Mouse (Mus musculus) heart, embryonic 12.5 days (tissue): ENCODE results near the gene Rps6kb1. TPM values are rescaled to one million over a fixed set of nuclear protein-coding genes. Genes with fewer than 3 reads are reported as not detected.
"Not testable (repeated sequence)": the region's sequence is repeated elsewhere in the genome, so short reads cannot be mapped to it uniquely, and the experiment has no call there.

ENCODE experiments used
- ATAC-seq: fragments of 200-750 bp; cut with Nextera tagmentation; 2 replicates; pipeline ENCODE4 v1.8.0; 2017; ENCODE audit warnings: moderate TSS enrichment, moderate library complexity; ENCODE audit not compliant: insufficient number of reproducible peaks, low FRiP score
- H3K27ac ChIP-seq: fragments of 300-500 bp; sonication (generic); 2 replicates; pipeline ENCODE4 v1.5.1; 2016; ENCODE audit warnings: mild to moderate bottlenecking, moderate library complexity; ENCODE audit not compliant: poor library complexity, severe bottlenecking
- H3K27me3 ChIP-seq: fragments of 300-500 bp; sonication (generic); replicated peaks from 2 replicates; pipeline ENCODE4 v1.6.1; 2016; ENCODE audit warnings: mild to moderate bottlenecking, moderate library complexity
- H3K36me3 ChIP-seq: fragments of 300-500 bp; sonication (generic); 2 replicates; pipeline ENCODE4 v1.6.1; 2016; ENCODE audit warnings: mild to moderate bottlenecking, moderate library complexity
- H3K4me1 ChIP-seq: fragments of 300-500 bp; sonication (generic); replicated peaks from 2 replicates; pipeline ENCODE4 v1.6.1; 2016; ENCODE audit warnings: mild to moderate bottlenecking
- H3K4me2 ChIP-seq: fragments of 300-500 bp; sonication (generic); 2 replicates; pipeline ENCODE4 v1.6.1; 2016; ENCODE audit warnings: mild to moderate bottlenecking, moderate library complexity
- H3K4me3 ChIP-seq: fragments of 300-500 bp; sonication (generic); 2 replicates; pipeline ENCODE4 v1.5.1; 2016; ENCODE audit warnings: mild to moderate bottlenecking
- H3K9ac ChIP-seq: fragments of 300-500 bp; sonication (generic); 2 replicates; pipeline ENCODE4 v1.6.1; 2016; ENCODE audit warnings: mild to moderate bottlenecking, moderate library complexity
- H3K9me3 ChIP-seq: fragments of 300-500 bp; sonication (generic); replicated peaks from 2 replicates; pipeline ENCODE4 v1.6.1; 2016; ENCODE audit warnings: mild to moderate bottlenecking, moderate library complexity
- WGBS: fragments of 180-500 bp; shearing (Covaris S2); methylation state at CpG from one replicate; pipeline ENCODE4 v1.1.7; 2016; 5-methylcytosine and 5-hydroxymethylcytosine counted together
- polyA plus RNA-seq: library from polyadenylated mRNA; unstranded; fragments of >200 nt; fragmentation: Nextera tagmentation; extraction: Ambion mirVana; gene quantifications from 2 replicates; pipeline ENCODE4 v1.2.1, GENCODE M21; 2016

Gene Rps6kb1
- polyA plus RNA-seq, 1 experiment from 2014 or later: 56.8 TPM

- Histone ChIP-seq H3K27me3 (no peaks in the 10 kb centered on the region), H3K9me3 (no peaks in the 10 kb centered on the region), H3K27ac (no peak overlapping the region), H3K4me3 (no peak overlapping the region), H3K4me2 (no peak overlapping the region), H3K9ac (no peak overlapping the region), H3K4me1 (no peaks in the 10 kb centered on the region), H3K36me3 (peaks cover 38% of the 10 kb centered on the region)
- no peak for ATAC-seq
- WGBS: 88% methylated on average over 1 of the region's 1 CpGs
These were observed 47.2 kb downstream of the Rps6kb1 start for GRCm38 (mm10) chr11:86497356-86497755.

- H3K27ac ChIP-seq: no peak overlapping the region
- no peaks in the 10 kb centered on the region for H3K27me3 ChIP-seq
- H3K4me3 ChIP-seq: no peak overlapping the region
- 93% methylated on average over 1 of the region's 1 CpGs for WGBS
- no peak overlapping the region for H3K9ac ChIP-seq
- H3K36me3 ChIP-seq: peaks cover 36% of the 10 kb centered on the region
- no peak overlapping the region for H3K4me2 ChIP-seq
- ATAC-seq: no peak
- peaks cover 4% of the 10 kb centered on the region for H3K4me1 ChIP-seq
- H3K9me3 ChIP-seq: no peaks in the 10 kb centered on the region
These were observed 53.8 kb downstream of the Rps6kb1 start for GRCm38 (mm10) chr11:86490782-86491181.

GRCm38 (mm10) chr11:86484910-86485510 is 59.6 kb downstream of the Rps6kb1 start:
- H3K9ac ChIP-seq: peak overlapping the region; percentile 80
- ATAC-seq: peak; percentile 57; the same call in 1 of the 2 replicates
- H3K9me3 ChIP-seq: no peaks in the 10 kb centered on the region
- WGBS: under 1% methylated on average over 25 of the region's 25 CpGs
- no peaks in the 10 kb centered on the region for H3K27me3 ChIP-seq
- peak overlapping the region; percentile 55 for H3K4me3 ChIP-seq
- H3K4me2 ChIP-seq: peak overlapping the region; percentile 88
- peak overlapping the region; percentile 82 for H3K27ac ChIP-seq
- peaks cover 11% of the 10 kb centered on the region for H3K36me3 ChIP-seq
- H3K4me1 ChIP-seq: peaks cover 8% of the 10 kb centered on the region

GRCm38 (mm10) chr11:86484101-86484868 is 60.3 kb downstream of the Rps6kb1 start, which contains the start of gene Rnft1:
Rnft1 (plus strand) TSS chr11:86484657.
- Histone ChIP-seq H3K4me3 (peak within 1 kb of the TSS; percentile 55), H3K4me1 (peaks cover 8% of the 10 kb centered on the region), H3K36me3 (peaks cover 4% of the 10 kb centered on the region), H3K27ac (peak within 1 kb of the TSS; percentile 90), H3K9me3 (no peaks in the 10 kb centered on the region), H3K9ac (peak within 1 kb of the TSS; percentile 80), H3K27me3 (no peaks in the 10 kb centered on the region), H3K4me2 (peak within 1 kb of the TSS; percentile 88)
- peak; percentile 99 for ATAC-seq
- WGBS: under 1% methylated on average over 68 of the region's 68 CpGs

- H3K36me3 ChIP-seq: no peaks in the 10 kb centered on the region
- H3K4me3 ChIP-seq: no peak overlapping the region
- peak overlapping the region; percentile 2; the same call in 1 of the 2 replicates for H3K27ac ChIP-seq
- H3K27me3 ChIP-seq: no peaks in the 10 kb centered on the region
- H3K9ac ChIP-seq: no peak overlapping the region
- no peak overlapping the region for H3K4me2 ChIP-seq
- no peaks in the 10 kb centered on the region for H3K9me3 ChIP-seq
- no peak for ATAC-seq
- 74% methylated on average over 3 of the region's 3 CpGs for WGBS
- H3K4me1 ChIP-seq: peaks cover 17% of the 10 kb centered on the region; the same call in 1 of the 2 replicates
These were observed 71.0 kb downstream of the Rps6kb1 start for GRCm38 (mm10) chr11:86473576-86473975.

GRCm38 (mm10) chr11:86472771-86473171 is 71.8 kb downstream of the Rps6kb1 start:
- Histone ChIP-seq H3K4me3 (peak overlapping the region; percentile 19; the same call in 1 of the 2 replicates), H3K27ac (peak overlapping the region; percentile 83), H3K4me1 (peaks cover 21% of the 10 kb centered on the region; the same call in 1 of the 2 replicates), H3K9ac (peak overlapping the region; percentile 56; the same call in 1 of the 2 replicates), H3K9me3 (no peaks in the 10 kb centered on the region), H3K4me2 (peak overlapping the region; percentile 54), H3K27me3 (no peaks in the 10 kb centered on the region), H3K36me3 (no peaks in the 10 kb centered on the region)
- 0 out of 2 replicates have a peak, but pooled peaks have one; percentile 51 for ATAC-seq
- WGBS: 11% methylated on average over 7 of the region's 7 CpGs

GRCm38 (mm10) chr11:86471785-86472184 is 72.8 kb downstream of the Rps6kb1 start:
- no peak overlapping the region for H3K9ac ChIP-seq
- H3K4me2 ChIP-seq: no peak overlapping the region
- no peak for ATAC-seq
- WGBS: 54% methylated on average over 6 of the region's 6 CpGs
- H3K27me3 ChIP-seq: no peaks in the 10 kb centered on the region
- H3K9me3 ChIP-seq: no peaks in the 10 kb centered on the region
- H3K4me1 ChIP-seq: peaks cover 21% of the 10 kb centered on the region; the same call in 1 of the 2 replicates
- no peaks in the 10 kb centered on the region for H3K36me3 ChIP-seq
- no peak overlapping the region for H3K4me3 ChIP-seq
- H3K27ac ChIP-seq: no peak overlapping the region

- 59% methylated on average over 4 of the region's 4 CpGs for WGBS
These were observed 75.6 kb downstream of the Rps6kb1 start for GRCm38 (mm10) chr11:86468971-86469370.

GRCm38 (mm10) chr11:86468345-86468744 is 76.3 kb downstream of the Rps6kb1 start:
- Histone ChIP-seq H3K27ac (no peak overlapping the region), H3K9ac (no peak overlapping the region), H3K4me1 (peaks cover 15% of the 10 kb centered on the region; the same call in 1 of the 2 replicates), H3K4me2 (no peak overlapping the region), H3K9me3 (no peaks in the 10 kb centered on the region), H3K27me3 (no peaks in the 10 kb centered on the region), H3K36me3 (no peaks in the 10 kb centered on the region), H3K4me3 (no peak overlapping the region)
- WGBS: 75% methylated on average over 8 of the region's 8 CpGs
- ATAC-seq: no peak

More at GRCm38 (mm10) chr11:86468971-86469370, 75.6 kb downstream of the Rps6kb1 start:
- no peak for ATAC-seq
- Histone ChIP-seq H3K36me3 (no peaks in the 10 kb centered on the region), H3K9ac (no peak overlapping the region), H3K27me3 (no peaks in the 10 kb centered on the region), H3K4me1 (peaks cover 19% of the 10 kb centered on the region; the same call in 1 of the 2 replicates), H3K9me3 (no peaks in the 10 kb centered on the region), H3K4me3 (no peak overlapping the region), H3K27ac (no peak overlapping the region), H3K4me2 (no peak overlapping the region)

GRCm38 (mm10) chr11:86464275-86464674 is 80.3 kb downstream of the Rps6kb1 start:
- not testable (repeated sequence) for H3K9me3 ChIP-seq, H3K4me3 ChIP-seq, ATAC-seq, H3K27ac ChIP-seq, H3K36me3 ChIP-seq, H3K9ac ChIP-seq, H3K4me1 ChIP-seq, H3K4me2 ChIP-seq, H3K27me3 ChIP-seq
- WGBS: 15% methylated on average over 8 of the region's 8 CpGs

GRCm38 (mm10) chr11:86462579-86462978 is 82.0 kb downstream of the Rps6kb1 start:
- ATAC-seq: no peak
- Histone ChIP-seq H3K4me3 (no peak overlapping the region), H3K9me3 (no peaks in the 10 kb centered on the region), H3K36me3 (no peaks in the 10 kb centered on the region), H3K27ac (no peak overlapping the region), H3K4me1 (no peaks in the 10 kb centered on the region), H3K4me2 (no peak overlapping the region), H3K9ac (no peak overlapping the region), H3K27me3 (no peaks in the 10 kb centered on the region)
